Mouse (Mus musculus) midbrain, embryonic 15.5 days (tissue): ENCODE measurements around the gene Gm28845. TPM values are rescaled to one million over a fixed set of nuclear protein-coding genes. Genes with fewer than 3 reads are reported as not detected.

ENCODE experiments used
- ATAC-seq: fragments of 200-750 bp; cut with Nextera tagmentation; replicated peaks from 2 replicates; pipeline ENCODE4 v1.8.0; 2017; ENCODE audit warnings: moderate TSS enrichment
- H3K27ac ChIP-seq: fragments of 300-500 bp; sonication (generic); 2 replicates; pipeline ENCODE4 v1.5.1; 2015; ENCODE audit warnings: mild to moderate bottlenecking, inconsistent platforms
- H3K27me3 ChIP-seq: fragments of 300-500 bp; sonication (generic); replicated peaks from 2 replicates; pipeline ENCODE4 v1.6.1; 2015; ENCODE audit warnings: inconsistent platforms
- H3K36me3 ChIP-seq: fragments of 300-500 bp; sonication (generic); replicated peaks from 2 replicates; pipeline ENCODE4 v1.6.1; 2015; ENCODE audit warnings: inconsistent platforms
- H3K4me1 ChIP-seq: fragments of 300-500 bp; sonication (generic); 2 replicates; pipeline ENCODE4 v1.6.1; 2015; ENCODE audit warnings: inconsistent platforms
- H3K4me2 ChIP-seq: fragments of 300-500 bp; sonication (generic); 2 replicates; pipeline ENCODE4 v1.6.1; 2015; ENCODE audit warnings: inconsistent platforms, mild to moderate bottlenecking, moderate library complexity
- H3K4me3 ChIP-seq: fragments of 300-500 bp; sonication (generic); 2 replicates; pipeline ENCODE4 v1.5.1; 2015; ENCODE audit warnings: mild to moderate bottlenecking, inconsistent platforms
- H3K9ac ChIP-seq: fragments of 300-500 bp; sonication (generic); 2 replicates; pipeline ENCODE4 v1.6.1; 2015; ENCODE audit warnings: mild to moderate bottlenecking, inconsistent platforms
- H3K9me3 ChIP-seq: fragments of 300-500 bp; sonication (generic); 2 replicates; pipeline ENCODE4 v1.6.1; 2016; ENCODE audit warnings: inconsistent platforms
- WGBS: fragments of 180-500 bp; shearing (Covaris S2); methylation state at CpG from one replicate; pipeline ENCODE4 v1.1.7; 2015; ENCODE audit warnings: mixed read lengths; 5-methylcytosine and 5-hydroxymethylcytosine counted together
- polyA plus RNA-seq: library from polyadenylated mRNA; unstranded; fragments of >200 nt; fragmentation: Nextera tagmentation; extraction: Ambion mirVana; gene quantifications from 2 replicates; pipeline ENCODE4 v1.2.1, GENCODE M21; 2015

Gene Gm28845
- not detected in 2 replicates for polyA plus RNA-seq

DNA sequence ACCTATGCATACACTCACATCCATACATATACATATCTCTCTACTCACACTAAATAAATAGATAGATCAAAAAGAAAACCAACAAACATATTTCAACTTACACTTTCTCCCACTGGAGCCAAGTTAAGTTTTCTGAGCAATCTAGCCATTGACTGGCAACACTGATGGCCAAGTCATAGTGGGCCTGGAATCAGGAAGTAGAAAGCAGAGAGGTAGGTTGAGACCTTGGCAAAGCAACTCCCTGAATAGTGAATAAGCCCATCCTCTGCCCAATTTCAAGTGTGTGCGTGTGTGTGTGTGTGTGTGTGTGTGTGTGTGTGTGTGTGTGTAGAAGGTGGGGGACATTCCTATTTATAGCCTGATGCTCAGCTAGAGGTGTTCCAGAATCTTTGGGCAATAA, at the start of gene Gm28845:
Gm28845 (minus strand) TSS at position 121 of the 400 bp plus-strand sequence.
- WGBS, result 88% methylated on average over 1 of the region's 1 CpGs

DNA sequence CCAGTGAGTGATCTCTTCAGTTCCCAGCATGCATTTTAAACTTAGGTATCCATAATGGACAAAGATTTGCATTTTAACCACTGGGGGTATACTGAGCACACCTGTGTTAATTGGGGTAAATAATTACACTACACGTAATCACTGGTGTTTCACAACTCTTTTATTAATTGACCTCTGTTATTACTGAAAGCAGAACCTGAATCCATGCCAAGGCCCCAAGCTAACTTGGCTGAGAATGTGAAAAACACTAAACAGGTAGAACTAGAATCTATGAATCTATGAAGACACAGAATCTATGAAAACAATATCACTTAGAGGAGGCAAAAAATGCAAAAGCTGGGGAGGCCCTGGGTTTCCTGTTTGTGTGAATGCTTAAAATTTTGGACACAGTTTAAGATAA, 48.1 kb upstream of the Gm28845 start:
- Histone ChIP-seq H3K36me3 (peaks cover 59% of the 10 kb centered on the region), H3K9me3 (no peaks in the 10 kb centered on the region), H3K4me3 (no peak overlapping the region), H3K27ac (no peak overlapping the region), H3K4me2 (no peak overlapping the region), H3K4me1 (peaks cover 8% of the 10 kb centered on the region), H3K9ac (no peak overlapping the region), H3K27me3 (no peaks in the 10 kb centered on the region)
- WGBS, result 94% methylated on average over 1 of the region's 1 CpGs
- no peak for ATAC-seq

More for the DNA sequence above, at the start of gene Gm28845:
- no peaks in the 10 kb centered on the region for H3K4me1 ChIP-seq
- no peak within 1 kb of the TSS for H3K4me3 ChIP-seq
- no peaks in the 10 kb centered on the region for H3K36me3 ChIP-seq
- H3K4me2 ChIP-seq, result no peak within 1 kb of the TSS
- H3K27ac ChIP-seq, result no peak within 1 kb of the TSS
- no peak within 1 kb of the TSS for H3K9ac ChIP-seq
- H3K9me3 ChIP-seq, result no peaks in the 10 kb centered on the region
- H3K27me3 ChIP-seq, result no peaks in the 10 kb centered on the region
- ATAC-seq, result no peak

DNA sequence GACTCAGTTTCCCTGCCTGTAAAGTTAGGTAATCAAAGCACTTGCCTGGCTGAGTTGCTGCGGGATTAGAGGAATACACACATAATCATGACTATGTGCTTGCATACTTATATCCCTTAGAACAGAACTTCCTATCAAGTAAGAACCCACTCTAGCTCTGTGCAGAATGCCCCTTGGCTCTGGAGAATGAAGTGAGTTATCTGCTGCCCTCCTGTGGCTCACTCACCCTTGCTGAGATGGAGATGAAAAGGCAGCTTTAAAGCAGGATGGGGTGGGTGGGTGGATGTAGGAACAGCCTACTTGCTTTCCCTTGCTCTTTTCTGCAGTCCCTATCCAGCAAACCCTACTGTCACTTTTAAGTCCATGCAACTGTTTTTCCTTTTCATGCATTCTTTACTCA, 42.9 kb upstream of the Gm28845 start:
- Histone ChIP-seq H3K4me3 (no peak overlapping the region), H3K4me1 (no peaks in the 10 kb centered on the region), H3K27ac (no peak overlapping the region), H3K27me3 (no peaks in the 10 kb centered on the region), H3K9me3 (no peaks in the 10 kb centered on the region), H3K9ac (no peak overlapping the region), H3K4me2 (no peak overlapping the region), H3K36me3 (peaks cover 84% of the 10 kb centered on the region)
- WGBS, result 97% methylated on average over 1 of the region's 1 CpGs
- ATAC-seq, result no peak

DNA sequence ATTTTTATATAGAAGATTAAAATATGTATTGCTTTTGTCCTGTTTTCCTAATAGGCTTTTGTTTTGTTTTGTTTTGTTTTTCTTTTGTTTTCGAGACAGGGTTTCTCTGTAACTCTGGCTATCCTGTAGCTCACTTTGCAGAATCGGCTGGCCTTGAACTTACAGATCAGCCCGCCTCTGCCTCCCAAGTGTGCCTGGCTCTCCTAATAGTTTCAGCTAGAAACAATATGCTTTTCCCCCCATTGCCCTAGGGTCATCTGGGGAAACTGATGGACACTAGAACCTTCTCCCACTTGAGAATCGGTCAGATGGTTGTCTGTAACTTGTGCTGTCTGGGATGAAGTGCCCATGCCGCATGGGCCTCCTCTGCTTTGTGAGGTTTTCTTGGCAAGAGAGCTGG, 36.8 kb upstream of the Gm28845 start:
- 93% methylated on average over 5 of the region's 5 CpGs for WGBS
- ATAC-seq, result no peak
- H3K4me2 ChIP-seq, result no peak overlapping the region

DNA sequence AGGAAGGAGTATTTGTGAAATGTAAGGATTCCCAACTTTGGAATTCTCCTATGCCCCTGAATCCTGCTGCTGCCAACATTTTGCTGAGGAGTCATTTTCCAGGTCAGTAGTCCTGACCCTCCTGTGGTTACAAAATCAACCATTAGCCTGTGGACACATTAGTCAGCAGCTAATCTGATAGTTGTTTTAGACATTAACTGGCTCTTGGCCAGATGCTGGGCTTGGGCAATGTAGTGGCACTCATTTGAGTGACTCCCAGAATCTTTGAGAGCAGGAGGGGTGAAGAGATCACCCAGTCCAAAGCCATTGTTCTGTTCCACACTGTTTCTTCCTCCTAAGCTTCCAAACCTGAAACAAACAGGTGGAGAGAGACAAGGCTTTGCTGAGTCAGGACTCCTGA, 35.5 kb upstream of the Gm28845 start:
- no peaks in the 10 kb centered on the region for H3K27me3 ChIP-seq
- no peak overlapping the region for H3K4me3 ChIP-seq
- no peak overlapping the region for H3K4me2 ChIP-seq
- peaks cover 21% of the 10 kb centered on the region for H3K36me3 ChIP-seq
- H3K4me1 ChIP-seq, result no peaks in the 10 kb centered on the region
- ATAC-seq, result no peak
- no peaks in the 10 kb centered on the region for H3K9me3 ChIP-seq
- H3K9ac ChIP-seq, result no peak overlapping the region
- H3K27ac ChIP-seq, result no peak overlapping the region

More for the DNA sequence above, 36.8 kb upstream of the Gm28845 start:
- no peaks in the 10 kb centered on the region for H3K27me3 ChIP-seq
- H3K4me3 ChIP-seq, result no peak overlapping the region
- H3K27ac ChIP-seq, result no peak overlapping the region
- no peak overlapping the region for H3K9ac ChIP-seq
- peaks cover 34% of the 10 kb centered on the region for H3K36me3 ChIP-seq
- no peaks in the 10 kb centered on the region for H3K9me3 ChIP-seq
- no peaks in the 10 kb centered on the region for H3K4me1 ChIP-seq

DNA sequence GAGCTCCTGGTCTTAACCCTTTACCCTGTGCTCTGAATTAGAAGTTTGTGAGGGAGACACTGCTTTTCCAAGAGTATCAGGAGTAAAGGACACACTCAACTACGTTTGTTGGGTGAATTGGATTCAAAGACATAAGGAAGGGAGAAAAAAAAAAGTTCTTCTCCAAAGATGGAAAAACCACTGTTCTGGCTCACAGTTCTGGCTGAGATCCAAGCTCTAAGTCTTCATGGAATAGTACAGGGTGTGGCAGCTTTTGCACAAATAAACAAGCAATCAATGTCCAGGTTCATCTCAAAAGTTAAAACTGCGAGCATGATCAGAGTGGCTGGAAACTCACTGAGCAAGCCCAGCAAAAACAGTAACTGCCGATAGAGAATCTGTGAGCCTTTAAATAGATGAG, 28.6 kb upstream of the Gm28845 start:
- Histone ChIP-seq H3K27ac (no peak overlapping the region), H3K36me3 (no peaks in the 10 kb centered on the region), H3K9me3 (no peaks in the 10 kb centered on the region), H3K4me3 (no peak overlapping the region), H3K9ac (no peak overlapping the region), H3K27me3 (no peaks in the 10 kb centered on the region), H3K4me1 (no peaks in the 10 kb centered on the region), H3K4me2 (no peak overlapping the region)
- 82% methylated on average over 3 of the region's 3 CpGs for WGBS
- no peak for ATAC-seq

DNA sequence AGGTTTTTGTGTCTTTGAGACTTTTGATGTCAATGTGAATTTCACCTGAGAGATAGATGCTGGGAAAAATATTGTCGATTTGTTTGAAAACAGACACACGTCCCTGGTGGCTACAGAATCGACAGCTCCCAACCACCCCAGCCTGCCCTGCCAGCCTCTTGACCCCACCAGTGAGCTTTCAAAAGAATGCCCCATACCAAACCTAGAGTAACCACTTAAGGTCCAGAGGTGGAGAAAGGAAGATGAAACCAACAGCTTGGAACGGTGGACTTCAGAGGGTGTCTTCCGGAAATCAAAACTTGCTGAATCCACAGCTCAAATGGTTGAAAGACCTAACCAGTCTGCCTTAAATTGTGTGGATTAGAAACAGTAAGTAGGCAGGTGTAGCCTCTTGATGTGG, 28.0 kb upstream of the Gm28845 start:
- Histone ChIP-seq H3K9ac (no peak overlapping the region), H3K36me3 (no peaks in the 10 kb centered on the region), H3K27ac (no peak overlapping the region), H3K4me1 (no peaks in the 10 kb centered on the region), H3K27me3 (no peaks in the 10 kb centered on the region), H3K9me3 (no peaks in the 10 kb centered on the region), H3K4me3 (no peak overlapping the region), H3K4me2 (no peak overlapping the region)
- ATAC-seq, result no peak
- WGBS, result 96% methylated on average over 5 of the region's 5 CpGs

DNA sequence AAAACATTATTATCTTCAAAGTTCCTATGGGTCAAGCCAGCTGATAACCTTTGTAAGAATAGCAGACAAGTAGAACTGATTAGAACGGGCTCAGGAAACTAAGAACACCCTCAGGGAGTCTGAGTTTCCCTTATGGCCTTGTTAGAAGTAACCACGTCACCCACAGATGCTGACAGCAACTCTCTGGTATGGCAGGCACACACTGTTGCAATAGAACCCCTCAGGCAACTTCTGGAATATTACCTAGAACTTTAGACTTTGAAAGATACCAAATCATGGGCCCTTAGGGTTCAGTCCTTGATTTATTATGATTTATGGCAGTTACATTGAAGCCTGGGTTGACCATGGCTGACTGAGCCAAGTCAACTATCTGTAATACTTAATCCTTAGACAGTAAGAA, 27.2 kb upstream of the Gm28845 start:
- Histone ChIP-seq H3K9ac (no peak overlapping the region), H3K27me3 (no peaks in the 10 kb centered on the region), H3K4me1 (no peaks in the 10 kb centered on the region), H3K36me3 (no peaks in the 10 kb centered on the region), H3K27ac (no peak overlapping the region), H3K4me3 (no peak overlapping the region), H3K4me2 (no peak overlapping the region), H3K9me3 (no peaks in the 10 kb centered on the region)
- no peak for ATAC-seq
- 70% methylated on average over 2 of the region's 2 CpGs for WGBS

DNA sequence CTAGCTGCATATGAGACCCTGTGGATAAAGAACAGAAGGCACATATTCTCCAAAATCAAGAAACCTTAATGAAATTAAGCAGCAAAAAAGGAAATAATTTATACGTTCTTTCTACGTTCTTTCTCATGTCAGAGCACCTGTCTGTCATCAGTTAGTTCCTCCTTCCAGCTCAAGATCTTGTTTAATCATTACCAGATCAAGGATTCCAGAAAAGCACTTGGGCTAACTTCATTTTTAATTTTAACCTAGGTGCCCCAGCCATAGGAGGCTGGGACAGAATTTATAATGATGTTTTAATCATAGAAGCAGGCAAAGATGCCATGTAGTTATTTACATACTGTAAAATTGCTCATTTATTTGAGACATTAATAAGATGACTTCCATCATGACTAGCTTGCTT, 25.4 kb upstream of the Gm28845 start:
- no peaks in the 10 kb centered on the region for H3K27me3 ChIP-seq
- no peaks in the 10 kb centered on the region for H3K4me1 ChIP-seq
- H3K4me2 ChIP-seq, result no peak overlapping the region
- ATAC-seq, result no peak
- no peaks in the 10 kb centered on the region for H3K9me3 ChIP-seq
- 96% methylated on average over 2 of the region's 2 CpGs for WGBS
- H3K4me3 ChIP-seq, result no peak overlapping the region
- no peaks in the 10 kb centered on the region for H3K36me3 ChIP-seq
- H3K9ac ChIP-seq, result no peak overlapping the region
- no peak overlapping the region for H3K27ac ChIP-seq

DNA sequence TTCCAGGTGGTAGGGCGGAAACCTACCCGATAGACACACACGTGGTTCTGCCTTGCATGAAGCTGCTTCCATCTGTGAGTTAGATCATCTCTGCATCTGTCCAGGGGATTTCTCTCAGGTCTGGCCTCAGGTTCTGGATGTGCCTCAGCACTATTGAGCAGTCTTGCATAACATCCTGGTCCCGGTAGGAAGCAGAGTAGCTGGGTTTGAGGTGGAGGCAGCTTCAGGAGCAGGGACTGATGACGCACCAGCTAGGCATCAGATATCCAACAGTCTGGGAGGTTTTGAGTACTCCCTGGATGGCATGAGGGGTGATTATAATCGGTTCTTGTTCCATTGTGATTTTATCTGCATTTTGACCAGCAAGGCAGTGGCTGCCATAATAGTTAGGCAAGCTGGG, 18.2 kb upstream of the Gm28845 start:
- Histone ChIP-seq H3K27ac (no peak overlapping the region), H3K4me1 (no peaks in the 10 kb centered on the region), H3K27me3 (no peaks in the 10 kb centered on the region), H3K9ac (no peak overlapping the region), H3K36me3 (no peaks in the 10 kb centered on the region), H3K4me2 (no peak overlapping the region), H3K4me3 (no peak overlapping the region), H3K9me3 (no peaks in the 10 kb centered on the region)
- 85% methylated on average over 6 of the region's 6 CpGs for WGBS
- no peak for ATAC-seq

DNA sequence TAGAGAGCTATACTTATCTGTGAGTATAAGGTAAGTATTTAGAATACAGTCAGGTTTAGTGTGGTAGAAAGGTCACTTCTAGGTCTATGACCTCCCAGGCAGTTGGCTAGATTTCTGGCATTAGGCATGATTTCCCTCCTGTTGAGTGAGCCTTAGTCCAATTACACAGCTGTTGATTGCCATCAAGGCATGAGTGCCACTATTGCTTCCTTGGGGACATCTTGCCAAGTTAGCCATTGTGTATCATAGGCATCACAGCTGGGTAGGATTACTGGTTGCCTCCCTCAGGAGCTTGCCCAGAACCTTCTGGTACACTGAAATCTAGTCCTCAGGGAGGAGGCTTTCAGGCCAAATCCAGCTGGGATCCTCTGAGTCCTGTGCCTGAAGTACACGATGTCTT, 13.5 kb upstream of the Gm28845 start:
- no peak for ATAC-seq
- Histone ChIP-seq H3K9me3 (no peaks in the 10 kb centered on the region), H3K9ac (no peak overlapping the region), H3K4me2 (no peak overlapping the region), H3K4me3 (no peak overlapping the region), H3K27ac (no peak overlapping the region), H3K27me3 (no peaks in the 10 kb centered on the region), H3K36me3 (no peaks in the 10 kb centered on the region), H3K4me1 (no peaks in the 10 kb centered on the region)
- WGBS, result 73% methylated on average over 1 of the region's 1 CpGs

DNA sequence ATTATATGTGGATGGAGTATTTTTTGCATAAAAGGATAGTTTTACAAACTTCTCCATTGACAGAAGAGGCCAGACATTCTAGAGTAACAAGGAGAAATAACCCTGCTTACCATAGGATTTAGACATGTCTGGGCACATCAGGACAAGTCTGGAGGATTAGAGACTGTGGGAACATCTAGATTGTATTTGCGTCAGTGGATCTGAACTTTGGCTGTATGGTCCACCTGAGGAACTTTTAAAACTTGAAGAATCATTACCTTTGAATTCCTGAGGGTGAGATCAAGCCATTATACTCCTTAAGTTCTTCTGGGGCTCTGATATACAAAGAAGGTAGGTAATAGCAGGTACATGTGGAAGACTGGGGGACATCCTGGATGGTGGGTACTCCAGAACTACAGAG, 12.3 kb upstream of the Gm28845 start:
- Histone ChIP-seq H3K27ac (no peak overlapping the region), H3K4me2 (no peak overlapping the region), H3K27me3 (no peaks in the 10 kb centered on the region), H3K36me3 (no peaks in the 10 kb centered on the region), H3K9me3 (no peaks in the 10 kb centered on the region), H3K4me3 (no peak overlapping the region), H3K4me1 (no peaks in the 10 kb centered on the region), H3K9ac (no peak overlapping the region)
- 92% methylated on average over 1 of the region's 1 CpGs for WGBS
- no peak for ATAC-seq

DNA sequence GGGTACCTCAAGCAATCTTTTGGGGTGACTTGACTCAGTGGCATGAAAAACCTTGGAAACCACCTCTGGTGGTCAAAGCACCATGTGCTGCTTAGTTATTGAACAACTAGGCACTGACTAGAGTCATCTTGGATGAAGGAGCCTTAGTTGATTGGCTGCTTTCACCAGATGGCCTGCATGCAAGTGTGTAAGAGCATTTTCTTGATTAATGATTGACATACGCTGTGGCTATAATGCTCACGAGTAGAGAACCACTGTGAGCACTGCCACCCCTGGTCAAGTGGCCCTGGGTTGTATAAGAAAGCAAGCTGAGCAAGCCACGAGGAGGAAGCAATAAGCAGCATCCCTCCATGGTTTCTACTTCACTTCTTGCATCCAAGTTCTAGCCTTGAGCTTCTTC, 10.9 kb upstream of the Gm28845 start:
- no peak for ATAC-seq
- Histone ChIP-seq H3K4me1 (no peaks in the 10 kb centered on the region), H3K4me2 (no peak overlapping the region)

More for the DNA sequence above, 10.9 kb upstream of the Gm28845 start:
- Histone ChIP-seq H3K9ac (no peak overlapping the region), H3K27me3 (no peaks in the 10 kb centered on the region), H3K27ac (no peak overlapping the region), H3K36me3 (no peaks in the 10 kb centered on the region), H3K4me3 (no peak overlapping the region), H3K9me3 (no peaks in the 10 kb centered on the region)
- 82% methylated on average over 3 of the region's 3 CpGs for WGBS
